Mouse (Mus musculus): ENCODE data around the gene Zfp652.

- TF ChIP-seq CTCF (IDR thresholded peaks at IDR 0.05; ENCODE audit: insufficient read depth, low read length) (no peak), POLR2A (IDR thresholded peaks at IDR 0.05; ENCODE audit: borderline replicate concordance, extremely low read depth, low read depth, low read length) (peak; percentile 58; the same call in 1 of the 2 replicates)
Observed at GRCm38 (mm10) chr11:95824071-95824876, 111.8 kb downstream of the Zfp652 start, which contains the start of gene Phospho1.

Data from lung, adult 2 months (tissue).